Mouse (Mus musculus): ENCODE results near the gene Pcyt2.

DNA sequence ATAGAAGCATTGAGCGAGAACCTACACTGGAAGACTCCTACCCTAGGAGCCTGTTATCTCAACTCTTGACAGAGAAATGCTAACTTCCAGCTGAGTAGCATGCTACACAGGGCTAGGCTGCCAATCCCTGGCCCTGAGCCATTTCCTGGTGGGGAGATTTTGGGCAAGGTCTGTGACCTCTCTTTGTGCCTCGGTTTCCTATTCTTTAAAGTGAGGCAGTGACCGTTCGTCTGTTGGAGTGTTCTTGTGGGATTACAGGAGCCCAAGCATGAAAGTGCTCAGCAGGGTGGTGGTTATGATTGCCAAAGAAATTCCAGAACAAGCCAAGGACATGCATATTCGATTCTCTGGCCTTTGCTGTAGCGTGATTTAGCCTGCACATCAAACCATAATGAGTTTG is 45.0 kb upstream of the Pcyt2 start:
- no peak for TF ChIP-seq POLR2A (IDR thresholded peaks at IDR 0.05; ENCODE audit: control insufficient read depth, extremely low read depth, insufficient read depth, low read length, poor library complexity)
- no peak for TF ChIP-seq CTCF (IDR thresholded peaks at IDR 0.05; ENCODE audit: borderline replicate concordance, control insufficient read depth, extremely low read depth, insufficient read depth, low read length, poor library complexity)
